Mouse (Mus musculus) ovary, postnatal 36 days (tissue): ENCODE results near the gene Rps3a1.
"Not testable (repeated sequence)": the region's sequence is repeated elsewhere in the genome, so short reads cannot be mapped to it uniquely, and the experiment has no call there.

Experiments
- DNase-seq: peaks from one replicate; pipeline ENCODE4 v3.0.0; 2022; ENCODE audit warnings: low spot score, mixed read lengths

The Rps3a1 gene

GRCm38 (mm10) chr3:86114659-86115338 lies 27.7 kb downstream of the Rps3a1 start:
- no peak for DNase-seq

GRCm38 (mm10) chr3:86112766-86113165 lies 29.7 kb downstream of the Rps3a1 start:
- peak; percentile 9 for DNase-seq

GRCm38 (mm10) chr3:86110077-86110476 lies 32.4 kb downstream of the Rps3a1 start:
- peak; percentile 53 for DNase-seq

- DNase-seq = no peak
These were observed 33.4 kb downstream of the Rps3a1 start for GRCm38 (mm10) chr3:86109099-86109498.

- DNase-seq = no peak
These were observed 33.9 kb downstream of the Rps3a1 start for GRCm38 (mm10) chr3:86108576-86108975.

GRCm38 (mm10) chr3:86107637-86108539 lies 34.6 kb downstream of the Rps3a1 start:
- no peak for DNase-seq

GRCm38 (mm10) chr3:86106086-86106632 lies 36.3 kb downstream of the Rps3a1 start:
- no peak for DNase-seq

GRCm38 (mm10) chr3:86104909-86105308 lies 37.6 kb downstream of the Rps3a1 start:
- no peak for DNase-seq

- DNase-seq = not testable (repeated sequence)
These were observed 38.1 kb downstream of the Rps3a1 start for GRCm38 (mm10) chr3:86104433-86104832.

GRCm38 (mm10) chr3:86103449-86104291 lies 38.8 kb downstream of the Rps3a1 start:
- no peak for DNase-seq

GRCm38 (mm10) chr3:86101956-86102355 lies 40.5 kb downstream of the Rps3a1 start:
- no peak for DNase-seq

- DNase-seq = no peak
These were observed 48.6 kb downstream of the Rps3a1 start for GRCm38 (mm10) chr3:86093907-86094306.

- no peak for DNase-seq
These were observed 49.2 kb downstream of the Rps3a1 start for GRCm38 (mm10) chr3:86093213-86093845.
